9 mouse cellular contexts compared by ENCODE assay signal in genomic region chr9:71126205-71126604, GRCm38 (mm10). TPM values are rescaled to one million over a fixed set of nuclear protein-coding genes. Genes with fewer than 3 reads are reported as not detected.
DNase-seq lines count a peak whose midpoint lies in the region; ATAC-seq and TF ChIP-seq lines count a peak whose summit lies in the region.
"Had no signal": no experiment of that assay in that cellular context is flagged by ENCODE, and none has a peak within 500 bp of the region (broad histone marks: within the 10 kb centered on the region; RNA-seq: fewer than 3 reads in every experiment).

No protein-coding gene starts in this region.

- DNase-seq in CD4-positive, CD25-positive, alpha-beta regulatory T cell, adult 2 months (ENCODE audit: low read depth, low spot score), result peak; percentile 12
- no peak for DNase-seq in lung, postnatal 0 days (ENCODE audit: low spot score)
- DNase-seq in lung, adult 2 months, result no peak
- peak; percentile 26 for DNase-seq in cerebellum, adult 8-10 months
- peak; percentile 23 for DNase-seq in layer of hippocampus, adult 9-11 months
- DNase-seq in gastrocnemius, postnatal 25 days, result no peak

- no peaks in the 10 kb centered on the region for H3K36me3 ChIP-seq in lung, postnatal 0 days (ENCODE audit: insufficient read depth, low read length)
- H3K36me3 ChIP-seq in small intestine, adult 2 months (ENCODE audit: control insufficient read depth, insufficient read depth, low read length), result no peaks in the 10 kb centered on the region

- H3K4me3 ChIP-seq in lung, postnatal 0 days (ENCODE audit: low read depth, low read length), result no peak overlapping the region
- H3K4me3 ChIP-seq in lung, adult 2 months (replicated peaks; ENCODE audit: extremely low read depth, low read depth, low read length), result no peak overlapping the region
- no peak overlapping the region for H3K4me3 ChIP-seq in small intestine, adult 2 months (ENCODE audit: low read depth, low read length)

- 5% methylated on average over 2 of the region's 2 CpGs for WGBS in lung, postnatal 0 days
- WGBS in lung, adult 2 months, result 22% methylated on average over 2 of the region's 2 CpGs
- 24% methylated on average over 2 of the region's 2 CpGs for WGBS in small intestine, adult 2 months

- H3K4me2 ChIP-seq in lung, postnatal 0 days (replicated peaks; ENCODE audit: low read depth, low read length), result no peak overlapping the region

- peak; percentile 44 for TF ChIP-seq CTCF in lung, postnatal 0 days (IDR thresholded peaks at IDR 0.05)
- TF ChIP-seq CTCF in lung, adult 2 months (IDR thresholded peaks at IDR 0.05; ENCODE audit: insufficient read depth, low read length), result no peak
- peak; percentile 17; the same call in 1 of the 2 replicates for TF ChIP-seq CTCF in small intestine, adult 2 months (IDR thresholded peaks at IDR 0.05; ENCODE audit: extremely low read depth, insufficient read length, insufficient replicate concordance, low read depth, low read length)

- ATAC-seq in CD4-positive, CD25-positive, alpha-beta regulatory T cell, adult 4 months, result no peak
- no peak for ATAC-seq in lung, postnatal 0 days

- no peak overlapping the region for H3K27ac ChIP-seq in lung, postnatal 0 days (ENCODE audit: low read length)
- H3K27ac ChIP-seq in small intestine, adult 2 months (ENCODE audit: insufficient read depth, low read depth, low read length), result no peak overlapping the region
- H3K27ac ChIP-seq: macrophage had no signal

- TF ChIP-seq POLR2A in lung, adult 2 months (IDR thresholded peaks at IDR 0.05; ENCODE audit: borderline replicate concordance, extremely low read depth, low read depth, low read length), result no peak
- no peak for TF ChIP-seq POLR2A in small intestine, adult 2 months (IDR thresholded peaks at IDR 0.05; ENCODE audit: low read depth, low read length)

- H3K9me3 ChIP-seq in lung, postnatal 0 days (ENCODE audit: low read length), result no peaks in the 10 kb centered on the region

- no peak overlapping the region for H3K9ac ChIP-seq in lung, postnatal 0 days (replicated peaks; ENCODE audit: low read depth)

- no peaks in the 10 kb centered on the region for H3K4me1 ChIP-seq in lung, postnatal 0 days (ENCODE audit: insufficient read depth, low read depth, low read length)
- no peaks in the 10 kb centered on the region for H3K4me1 ChIP-seq in lung, adult 2 months (ENCODE audit: control insufficient read depth, insufficient read depth, low read length)
- no peaks in the 10 kb centered on the region for H3K4me1 ChIP-seq in small intestine, adult 2 months (ENCODE audit: control insufficient read depth, insufficient read depth, insufficient read length, low read length)

- no peak for TF ChIP-seq EP300 in lung, postnatal 0 days (IDR thresholded peaks at IDR 0.05)

- H3K27me3 ChIP-seq in lung, postnatal 0 days (replicated peaks; ENCODE audit: insufficient read depth, low read length), result no peaks in the 10 kb centered on the region
- no peaks in the 10 kb centered on the region for H3K27me3 ChIP-seq in small intestine, adult 2 months (ENCODE audit: control insufficient read depth, insufficient read depth, low read length)

RNA-seq across cellular contexts. Expression of gene Aqp9, which starts 42.3 kb away (rescaled TPM):
- under 1 TPM in 1 of 2 experiments, not detected in 1; 0.31 TPM for polyA plus RNA-seq in CD4-positive, CD25-positive, alpha-beta regulatory T cell, adult 4 months (2017; shearing (Covaris generic))
- polyA plus RNA-seq in lung, postnatal 0 days (2015; fragmentation: Nextera tagmentation; extraction: Ambion mirVana), result 0.37 and 0.78 TPM in 2 replicates
- polyA plus RNA-seq in lung, adult 2 months (2012; rRNA removed), result 0.62 and 1.8 TPM in 2 replicates
- polyA plus RNA-seq in small intestine, adult 2 months (2012; rRNA removed), result 0.06 and 0.10 TPM in 2 replicates
- under 1 TPM in 1 of 2 experiments, not detected in 1; 0.13 TPM for total RNA-seq in gastrocnemius, postnatal 25 days (2021)

Comparison
In these comparisons a context has a peak if more than half of its experiments do, and no peak if none do; other contexts are left out.
1. DNase-seq: peak in CD4-positive, CD25-positive, alpha-beta regulatory T cell, adult 2 months (single experiment), cerebellum, adult 8-10 months (single experiment) and layer of hippocampus, adult 9-11 months (single experiment); none in lung, postnatal 0 days (single experiment), lung, adult 2 months (single experiment) and gastrocnemius, postnatal 25 days (single experiment).